Mouse (Mus musculus) embryo, embryonic 10 days (tissue): ENCODE measurements around the gene Gm20671.
A peak's percentile ranks its signal among the peaks of the same experiment; 100 is the strongest.
"Not testable (repeated sequence)": the region's sequence is repeated elsewhere in the genome, so short reads cannot be mapped to it uniquely, and the experiment has no call there.

Experiments used
- DNase-seq: peaks from one replicate; pipeline ENCODE4 v3.0.0-alpha.2; 2015; ENCODE audit warnings: low spot score

Gm20671 gene

DNA sequence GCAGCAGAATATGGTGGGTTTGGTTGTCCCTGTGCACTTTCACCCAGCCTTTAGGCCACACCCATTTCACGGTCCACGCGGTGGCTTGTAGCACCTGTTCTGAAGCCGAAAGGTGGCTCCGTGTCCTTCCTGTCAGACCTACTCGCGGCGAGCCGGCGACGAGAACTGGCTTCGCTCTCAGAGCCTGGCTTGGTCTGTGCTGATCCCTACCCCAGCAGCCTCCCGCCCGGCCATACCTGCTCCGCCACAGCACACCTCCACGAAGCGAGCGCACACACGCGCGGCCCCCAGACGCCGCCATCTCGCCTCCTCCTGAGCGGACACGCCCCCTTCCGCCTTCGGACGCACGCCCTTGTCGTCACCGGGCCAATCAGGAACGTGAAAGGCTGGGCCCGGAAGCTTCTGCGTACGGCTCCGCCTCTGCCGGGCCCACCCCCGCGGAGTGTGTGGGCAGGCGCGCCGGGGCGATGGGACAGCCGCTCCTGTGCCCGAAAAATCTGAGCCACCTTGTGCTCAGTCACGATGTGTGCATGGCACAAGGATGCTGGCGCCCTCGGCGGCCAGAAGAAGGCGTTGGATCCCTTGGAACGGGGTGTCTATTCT lies 41.5 kb downstream of the Gm20671 start, which contains the start of gene Pisd:
TSS of gene Pisd (minus strand) at position 334 of the 603 bp plus-strand sequence.
- DNase-seq: peak; percentile 97

DNA sequence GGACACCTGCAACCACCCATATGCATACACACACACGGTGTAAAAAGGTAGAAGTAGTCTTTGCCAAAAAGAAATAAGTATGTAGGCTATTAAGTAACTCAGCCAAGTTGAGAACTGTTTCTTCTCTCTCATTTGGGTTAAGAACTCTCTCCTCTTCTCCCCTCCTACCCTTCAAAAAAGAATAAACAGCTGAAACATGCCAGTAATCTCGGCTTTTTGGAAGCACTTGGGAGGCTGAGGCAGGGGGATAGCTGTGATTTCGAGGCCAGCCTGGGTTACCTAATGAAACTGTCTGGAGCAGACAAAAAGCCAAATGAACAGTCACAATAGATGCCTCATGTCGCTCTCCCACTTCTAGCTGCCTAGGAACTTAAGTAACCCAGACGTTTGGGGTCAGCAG lies 42.2 kb downstream of the Gm20671 start:
- DNase-seq: no peak

DNA sequence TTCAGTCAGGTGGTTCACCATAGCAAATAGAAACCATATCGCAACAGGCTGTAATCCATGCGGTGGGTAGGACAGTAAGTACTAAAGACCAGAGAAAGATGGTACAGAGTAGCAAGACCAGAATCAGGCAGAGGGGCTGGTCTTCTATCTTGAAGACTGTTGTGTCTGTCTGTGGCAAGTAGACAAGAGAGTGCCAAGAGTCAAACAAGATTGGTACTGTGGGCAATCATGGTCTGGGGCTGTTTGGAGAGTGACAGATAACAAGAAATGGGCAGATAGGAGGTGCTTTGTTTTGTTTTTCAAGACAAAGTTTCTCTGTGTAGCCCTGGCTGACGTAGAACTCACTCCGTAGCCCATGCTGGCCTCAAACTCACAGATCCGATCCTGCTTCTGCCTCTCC lies 45.3 kb downstream of the Gm20671 start:
- no peak for DNase-seq

DNA sequence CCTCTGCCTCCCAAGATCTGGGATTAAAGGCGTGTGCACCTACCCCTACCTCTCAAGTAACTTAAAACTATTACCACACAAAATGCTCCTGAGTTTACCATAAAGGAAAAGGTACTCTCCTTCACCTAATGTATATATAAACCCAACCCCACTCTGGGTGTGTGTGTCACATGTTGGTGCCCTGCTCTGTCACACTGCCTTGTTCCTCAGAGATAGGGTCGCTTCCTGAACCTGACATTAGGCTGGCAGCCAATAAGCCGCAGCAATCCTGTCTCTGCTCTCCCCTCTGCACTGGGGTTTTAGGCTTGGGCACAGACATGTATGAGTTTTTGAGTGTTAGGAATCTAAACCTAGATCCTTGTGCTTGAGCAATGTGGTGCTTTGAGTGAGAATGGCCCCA lies 48.7 kb downstream of the Gm20671 start:
- no peak for DNase-seq

DNA sequence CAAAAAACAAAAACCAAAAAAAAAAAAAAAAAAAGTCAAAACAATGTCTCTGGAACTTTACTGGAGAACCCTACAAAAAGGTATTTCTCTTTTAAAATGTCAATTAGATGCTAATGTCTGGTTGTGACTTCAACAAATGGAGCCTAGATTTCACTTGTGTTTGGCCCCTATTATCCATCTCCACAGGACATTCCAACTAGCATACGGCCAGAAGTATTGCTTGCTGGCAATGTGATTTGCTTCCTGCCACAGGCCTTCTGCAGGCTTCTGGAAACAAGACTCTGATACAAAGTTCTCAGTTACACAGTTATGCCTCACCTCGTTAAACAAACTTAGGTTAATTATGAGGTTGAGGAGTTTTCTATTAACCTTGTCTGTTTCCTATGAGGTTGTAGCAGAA lies 54.5 kb downstream of the Gm20671 start:
- no peak for DNase-seq

DNA sequence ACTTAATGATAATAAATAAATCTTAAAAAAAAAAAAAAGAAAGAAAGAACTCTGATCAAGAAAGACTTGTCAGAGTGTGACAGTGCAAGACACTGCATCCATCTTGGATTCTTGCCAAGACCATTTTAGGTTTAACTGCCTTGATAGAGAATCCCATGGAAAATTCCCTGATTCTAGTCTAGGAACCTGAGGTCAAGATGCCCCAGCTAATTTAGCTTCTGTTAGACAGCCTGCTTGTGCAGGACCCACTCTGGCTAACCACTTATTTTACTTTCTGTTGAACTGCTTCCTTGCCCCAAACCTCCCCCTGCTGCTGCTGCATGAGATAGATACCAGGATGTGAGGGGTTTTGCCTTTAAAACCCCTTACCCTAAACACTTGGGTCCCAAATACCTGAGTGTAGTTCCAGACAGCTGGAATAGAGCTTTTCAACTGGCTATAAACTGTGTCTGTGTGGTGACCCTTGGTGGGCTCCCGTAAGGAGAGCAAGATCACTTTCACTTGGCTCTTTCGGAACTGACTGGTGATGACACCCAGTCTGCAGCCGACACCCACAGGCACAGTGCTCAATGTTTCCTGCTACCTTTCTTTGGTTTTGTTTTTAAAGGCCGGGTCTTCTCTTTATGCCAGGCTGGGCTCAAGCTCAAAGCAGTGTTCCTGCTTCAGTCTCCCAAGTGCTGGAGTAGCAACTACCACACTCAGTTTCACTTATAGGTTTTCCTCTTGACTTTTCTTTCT lies 59.1 kb downstream of the Gm20671 start:
- DNase-seq: no peak

DNA sequence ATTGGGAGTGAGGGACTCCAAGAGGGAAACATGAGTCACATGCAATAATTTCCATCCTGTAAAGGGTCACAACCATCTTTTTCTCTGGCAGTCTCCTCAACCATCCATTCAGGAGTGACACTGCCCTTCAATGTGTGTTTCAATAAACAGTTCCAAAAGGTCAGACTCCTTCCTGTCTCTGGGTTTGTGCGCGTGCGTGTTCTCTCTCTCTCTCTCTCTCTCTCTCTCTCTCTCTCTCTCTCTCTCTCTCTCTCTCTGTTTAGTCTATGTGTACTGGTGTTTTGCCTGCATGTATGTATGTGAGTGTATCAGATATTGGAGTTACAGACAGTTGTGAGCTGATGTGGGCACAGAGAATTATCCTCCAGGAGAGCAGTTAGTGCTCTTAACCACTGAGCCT lies 59.9 kb downstream of the Gm20671 start:
- no peak for DNase-seq

DNA sequence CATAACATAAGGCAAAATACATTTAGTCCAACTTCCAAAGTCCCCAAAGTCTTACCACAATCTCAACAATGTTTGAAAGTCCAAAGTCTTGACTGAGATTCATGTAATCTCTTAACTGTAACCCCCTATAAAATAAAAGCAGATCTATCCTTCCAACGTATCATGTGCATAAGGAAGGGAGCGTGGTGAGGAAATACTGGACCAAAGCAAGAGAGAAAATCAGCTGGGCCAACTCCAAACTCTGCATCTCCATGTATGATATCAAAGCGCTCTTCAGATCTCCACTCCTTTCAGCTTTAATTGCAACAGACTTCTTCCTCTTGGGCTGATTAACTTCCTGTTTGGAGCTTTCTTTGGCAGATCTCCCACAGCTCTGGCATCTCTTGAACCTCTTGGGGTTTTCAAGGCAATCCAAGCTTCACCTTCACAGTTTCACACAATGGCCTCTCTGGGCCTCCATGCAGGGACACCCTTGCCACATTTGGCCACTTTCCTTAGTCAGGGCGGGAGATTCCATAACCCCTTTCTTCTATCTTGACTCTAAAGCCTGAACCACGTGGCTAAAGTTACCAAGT lies 65.3 kb downstream of the Gm20671 start:
- no peak for DNase-seq

DNA sequence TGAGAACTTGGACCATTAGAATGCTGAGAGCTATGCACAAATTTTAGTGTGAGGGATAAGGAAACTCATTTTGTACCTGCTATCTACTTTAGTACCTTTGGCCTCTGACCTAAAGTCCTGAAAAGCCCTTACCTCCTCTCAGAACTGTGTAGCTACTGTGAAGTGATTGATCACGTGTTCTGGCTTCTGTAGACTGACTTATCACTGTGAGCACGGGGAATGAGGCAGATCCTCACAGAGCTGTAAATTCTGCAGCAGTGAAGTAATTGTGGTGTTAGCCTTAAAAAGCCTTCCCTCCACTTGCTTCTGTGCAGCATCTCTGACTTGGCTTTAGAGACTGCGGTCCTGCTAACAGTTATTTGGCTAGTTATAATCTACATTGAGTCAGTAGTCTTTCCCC lies 66.1 kb downstream of the Gm20671 start:
- DNase-seq: no peak

DNA sequence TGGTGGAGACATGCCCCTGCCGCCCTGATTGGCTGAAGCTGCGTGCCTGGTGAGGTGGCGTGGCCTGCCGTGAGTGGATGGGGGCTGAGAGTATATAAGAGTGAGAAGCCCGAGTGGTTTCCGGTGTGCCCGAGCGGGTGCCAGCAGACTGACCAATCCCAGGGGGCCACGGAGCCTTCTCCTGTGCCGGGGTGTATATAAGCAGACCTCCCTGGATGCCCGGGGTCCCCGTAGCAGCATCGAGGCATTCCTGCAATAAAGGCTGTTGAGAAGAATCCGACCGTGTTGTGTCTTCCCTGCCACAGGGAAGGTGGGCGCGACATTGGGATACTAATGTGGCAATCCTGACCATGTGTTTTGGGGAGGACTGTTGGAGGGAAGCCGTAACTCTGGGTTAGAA lies 66.6 kb downstream of the Gm20671 start:
- DNase-seq: not testable (repeated sequence)

DNA sequence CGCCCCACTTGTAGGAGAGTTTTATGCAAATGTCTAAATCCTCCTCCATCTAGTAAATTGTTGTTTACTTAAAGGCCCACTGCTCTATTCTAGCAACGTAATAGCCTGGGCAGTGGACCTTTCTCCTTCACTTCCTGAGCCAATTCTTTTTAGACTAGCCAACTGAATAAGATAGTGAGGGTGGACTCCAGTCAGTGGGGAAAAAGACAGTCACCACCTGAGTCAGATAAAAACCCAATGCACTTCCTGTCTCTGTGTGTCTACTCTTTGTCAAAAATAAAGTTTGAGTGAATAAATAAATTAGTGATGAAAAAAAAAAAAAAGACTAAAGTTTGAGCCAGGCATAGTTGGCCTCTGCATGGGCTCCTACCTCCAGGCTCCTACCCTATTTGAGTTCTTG lies 67.2 kb downstream of the Gm20671 start:
- no peak for DNase-seq

DNA sequence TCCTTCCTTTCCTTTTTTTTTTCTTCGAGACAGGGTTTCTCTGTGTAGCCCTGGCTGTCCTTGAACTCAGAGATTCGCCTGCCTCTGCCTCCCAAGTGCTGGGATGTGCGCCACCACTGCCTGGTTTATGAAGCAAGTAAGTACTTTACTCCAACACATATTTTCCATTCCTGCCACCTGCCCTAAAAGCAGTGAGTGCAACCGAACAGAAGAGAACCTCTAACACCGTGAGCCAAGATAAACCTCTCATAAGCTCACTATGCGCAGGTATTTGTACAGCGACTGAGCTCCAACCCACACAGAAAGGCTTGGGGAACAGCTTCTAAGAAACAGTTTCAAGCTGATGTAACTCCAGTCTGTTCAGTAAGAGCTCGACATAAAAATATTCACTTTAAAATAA lies 70.8 kb downstream of the Gm20671 start:
- no peak for DNase-seq

DNA sequence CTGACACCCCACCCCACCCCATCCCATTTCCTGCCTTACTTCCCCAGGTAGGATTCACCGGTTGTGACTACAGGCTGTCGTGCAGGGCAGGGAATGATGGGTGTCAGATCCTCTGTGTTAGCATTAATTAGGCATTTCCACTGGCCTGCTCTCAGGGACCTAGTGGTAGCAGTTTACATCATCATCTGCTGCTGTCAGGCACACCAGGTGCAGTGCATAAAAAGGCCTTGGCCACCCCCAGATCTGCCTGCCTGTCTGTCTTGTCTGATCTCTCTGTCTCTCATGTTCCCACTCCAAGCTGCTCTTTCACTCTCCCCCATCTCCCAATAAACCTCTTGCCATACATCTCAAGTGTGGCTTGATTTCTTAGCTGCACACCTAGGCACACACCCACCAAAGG lies 75.2 kb downstream of the Gm20671 start:
- no peak for DNase-seq

DNA sequence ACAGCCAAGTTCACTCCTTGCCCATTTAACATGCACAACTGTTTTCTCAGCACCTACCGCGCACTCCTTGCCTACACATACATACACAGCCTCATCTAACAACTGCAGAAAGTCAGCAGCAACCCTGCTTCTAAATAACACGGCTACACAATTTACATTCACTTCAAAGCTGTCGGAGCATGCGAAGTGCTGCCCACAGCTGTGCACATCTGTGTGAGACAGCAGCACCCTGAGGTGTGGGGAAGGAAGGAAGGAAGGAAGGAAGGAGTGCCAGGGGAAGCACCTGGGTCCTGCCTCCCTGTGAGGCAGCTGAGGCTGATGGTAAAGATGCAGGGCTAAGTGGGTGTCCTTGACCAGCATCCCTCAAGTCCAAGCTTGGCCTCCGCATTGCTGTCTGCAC lies 78.0 kb downstream of the Gm20671 start:
- DNase-seq: no peak

DNA sequence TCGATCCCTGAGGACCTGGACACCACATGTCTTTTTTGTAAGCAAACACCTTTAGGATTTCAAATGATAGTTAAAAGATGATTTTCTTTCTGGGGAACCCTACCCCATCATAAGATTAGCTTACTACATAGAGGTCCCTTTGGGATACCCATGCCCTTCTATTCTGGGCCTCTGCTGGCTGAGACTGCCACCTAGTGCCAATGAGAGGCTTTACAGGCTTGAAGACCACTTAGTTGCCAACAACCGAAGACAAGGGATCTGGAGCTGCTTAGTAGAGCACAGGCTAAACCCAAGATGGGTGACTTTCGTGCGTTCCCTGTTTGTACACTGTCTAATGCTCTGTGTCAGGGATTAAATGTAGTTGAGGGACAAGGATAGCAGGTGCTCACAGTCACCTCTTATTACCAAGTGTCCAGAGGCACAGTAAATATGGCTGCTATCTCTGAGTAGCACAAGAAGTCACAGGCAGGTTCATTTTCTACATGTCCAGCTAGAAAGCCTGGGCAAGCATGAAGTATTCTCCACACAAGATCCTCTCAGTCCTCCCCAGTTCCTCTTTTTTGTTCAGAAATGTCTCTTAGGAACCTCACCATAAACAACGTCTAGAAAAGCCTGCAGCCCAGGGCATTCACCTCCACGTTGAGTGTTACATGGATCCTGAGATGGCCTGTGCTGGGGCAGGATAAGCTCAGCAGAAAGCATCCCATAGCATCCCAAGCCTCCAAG lies 79.1 kb downstream of the Gm20671 start:
- peak; percentile 78 for DNase-seq

DNA sequence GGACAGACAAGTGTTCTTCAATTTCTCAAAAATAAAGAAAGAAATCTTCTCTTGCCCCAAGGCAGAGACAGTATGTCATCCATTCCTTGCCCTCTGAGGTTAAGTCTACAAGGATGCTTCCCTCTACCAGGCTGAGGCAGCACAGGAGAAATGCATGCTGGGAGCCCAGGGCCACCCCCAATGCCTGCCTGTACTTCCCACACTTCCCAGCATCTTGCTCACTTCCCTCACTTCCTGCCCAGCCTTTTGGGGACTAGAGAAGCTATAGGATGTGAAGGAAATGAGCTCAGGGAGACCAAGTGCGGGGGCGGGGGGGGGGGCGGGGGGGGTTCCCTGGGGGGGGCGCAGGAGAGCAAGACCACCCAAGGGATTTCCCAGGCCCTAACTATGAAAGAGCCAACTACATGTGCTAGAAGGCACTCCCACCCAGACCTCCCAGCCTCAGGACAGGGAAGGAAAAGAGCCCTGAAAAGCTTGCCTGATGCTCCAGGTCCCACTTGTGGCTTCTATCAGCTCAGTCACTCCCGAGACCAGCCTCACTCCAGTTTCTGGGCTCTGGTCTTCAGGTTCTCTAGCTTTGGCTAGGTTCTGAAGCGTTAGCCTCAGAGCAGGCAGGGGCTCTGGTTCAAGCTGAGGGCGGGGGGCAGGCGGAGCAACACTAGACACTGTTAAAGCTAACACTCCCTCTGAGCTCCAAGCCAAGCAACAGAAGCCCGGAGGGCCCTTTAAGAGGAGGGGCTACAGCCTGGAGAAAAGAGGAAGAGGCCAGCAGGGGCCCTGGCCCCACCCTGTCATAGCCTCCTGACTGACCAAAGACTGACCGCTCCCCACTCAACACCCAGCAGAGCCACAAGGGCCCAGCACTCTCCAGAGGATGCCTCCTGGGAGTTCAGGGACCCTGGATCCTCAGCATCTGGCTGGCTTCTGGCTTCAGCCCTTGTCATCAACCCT lies 80.9 kb downstream of the Gm20671 start:
- DNase-seq: peak; percentile 68

DNA sequence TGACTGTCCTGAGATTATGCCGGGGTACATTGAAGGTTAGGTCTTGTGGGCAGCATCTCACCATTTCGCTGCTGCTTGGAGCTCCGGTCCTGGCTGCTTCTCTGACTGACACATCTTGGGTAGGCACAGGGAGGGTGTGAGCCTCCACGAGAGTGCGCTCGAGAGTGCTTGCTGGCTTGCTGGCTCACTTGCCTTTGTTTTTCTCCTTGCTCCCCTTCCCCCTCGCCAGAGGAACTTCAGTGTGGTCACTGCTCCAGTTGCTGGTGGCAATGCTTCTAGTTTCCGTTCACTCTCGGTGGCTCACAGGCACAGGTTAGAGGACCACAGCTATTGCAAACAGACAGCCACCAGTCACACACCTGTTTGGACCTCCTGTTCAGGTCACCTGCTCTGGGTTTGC lies 84.8 kb downstream of the Gm20671 start:
- DNase-seq: peak; percentile 43

DNA sequence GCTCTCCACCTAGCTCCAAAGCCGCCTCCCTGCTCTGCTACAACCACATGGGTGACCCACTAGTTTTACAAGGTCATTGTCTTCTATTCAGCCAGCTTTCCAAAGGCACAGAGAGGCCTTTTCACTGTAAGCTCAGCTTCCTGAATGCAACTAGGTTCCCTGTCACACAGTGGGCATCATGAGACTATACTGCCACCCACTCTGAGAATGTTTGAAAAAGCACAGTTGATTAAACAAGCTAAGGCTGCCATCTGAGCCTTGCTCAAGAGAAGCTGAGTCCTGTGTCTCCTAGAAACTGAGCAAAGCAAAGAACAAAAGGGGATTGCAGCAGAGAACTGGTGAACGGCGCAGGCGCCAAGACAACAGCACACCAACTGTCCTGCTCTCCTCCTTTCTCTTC lies 85.5 kb downstream of the Gm20671 start:
- DNase-seq: not testable (repeated sequence)

DNA sequence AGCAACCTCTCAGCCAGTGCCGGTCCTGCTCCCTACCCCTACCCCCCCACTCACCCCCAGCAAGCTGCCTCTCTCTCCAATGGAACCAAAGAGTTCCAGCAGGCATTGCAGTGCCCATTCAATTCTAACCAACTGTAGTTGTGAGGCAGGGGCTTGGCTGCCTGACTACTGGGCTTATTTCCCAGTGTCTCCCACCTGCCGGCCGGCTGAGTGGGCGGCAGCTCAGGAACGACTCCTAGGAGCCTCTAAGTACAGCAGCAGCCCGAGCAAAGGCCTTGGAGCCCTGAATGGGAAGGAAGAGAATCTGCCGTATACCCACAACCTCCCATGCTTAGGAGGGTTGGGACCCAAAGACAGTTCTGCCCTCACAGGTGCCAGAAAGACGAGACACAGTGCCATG lies 86.1 kb downstream of the Gm20671 start:
- DNase-seq: not testable (repeated sequence)

DNA sequence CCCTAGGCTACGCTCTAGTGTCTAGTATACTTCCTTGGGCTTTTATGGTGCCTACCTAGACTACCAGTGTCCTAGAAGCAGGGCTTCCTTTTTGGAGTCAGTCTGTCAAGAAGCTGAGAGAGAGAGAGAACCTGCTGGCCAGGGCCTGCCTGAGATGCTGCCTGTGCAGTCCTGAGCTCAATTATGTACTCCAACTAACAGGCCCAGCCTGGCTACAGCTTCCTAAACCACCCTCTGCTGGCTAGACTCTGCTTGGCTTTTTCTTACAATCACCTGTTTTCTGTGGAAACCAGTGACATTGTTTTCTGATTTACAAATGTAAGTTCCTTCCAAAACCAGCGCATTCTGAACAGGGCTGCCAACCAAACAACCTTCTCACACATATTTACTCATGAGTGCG lies 86.8 kb downstream of the Gm20671 start:
- DNase-seq: no peak

DNA sequence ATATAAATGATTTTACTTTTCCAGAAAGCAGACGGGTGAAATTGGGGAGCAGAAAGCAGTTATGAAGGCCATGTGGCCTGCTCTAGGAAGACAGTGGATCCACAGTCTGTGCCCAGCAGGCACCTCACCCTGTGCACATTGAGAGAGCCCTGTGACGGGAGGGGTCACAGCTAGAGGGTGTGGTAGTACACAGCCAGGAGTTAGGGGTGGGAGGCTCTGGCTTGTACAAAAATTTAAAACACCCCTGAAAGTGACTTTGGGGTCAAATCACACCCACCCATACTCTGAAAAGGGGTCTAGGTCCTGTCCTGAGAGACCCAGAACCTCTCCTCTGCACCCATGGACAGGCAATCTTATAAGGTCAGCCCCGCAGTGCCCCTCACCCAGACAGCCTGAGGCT lies 90.1 kb downstream of the Gm20671 start:
- not testable (repeated sequence) for DNase-seq

DNA sequence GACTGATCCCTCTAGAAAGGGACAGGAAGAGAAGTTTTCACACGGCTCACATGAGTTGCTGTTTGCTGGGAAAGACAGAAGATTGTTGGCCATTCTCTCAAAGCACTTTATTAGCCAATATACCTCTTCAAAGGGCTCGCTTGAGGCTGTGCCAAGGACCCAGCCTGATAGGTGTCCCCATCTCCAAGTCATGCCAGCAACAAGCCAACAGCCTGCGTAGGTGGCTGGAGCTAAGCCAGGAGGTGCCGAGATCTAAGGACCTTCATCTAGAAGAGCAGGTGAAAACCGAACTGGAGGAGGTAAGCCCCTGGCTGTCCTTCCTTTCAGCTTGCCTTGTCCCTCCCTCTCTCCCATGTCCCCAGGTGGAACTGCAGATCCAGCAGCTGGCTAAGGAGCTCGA lies 91.1 kb downstream of the Gm20671 start:
- no peak for DNase-seq
